Mouse (Mus musculus): ENCODE results near the gene Isy1.

DNA sequence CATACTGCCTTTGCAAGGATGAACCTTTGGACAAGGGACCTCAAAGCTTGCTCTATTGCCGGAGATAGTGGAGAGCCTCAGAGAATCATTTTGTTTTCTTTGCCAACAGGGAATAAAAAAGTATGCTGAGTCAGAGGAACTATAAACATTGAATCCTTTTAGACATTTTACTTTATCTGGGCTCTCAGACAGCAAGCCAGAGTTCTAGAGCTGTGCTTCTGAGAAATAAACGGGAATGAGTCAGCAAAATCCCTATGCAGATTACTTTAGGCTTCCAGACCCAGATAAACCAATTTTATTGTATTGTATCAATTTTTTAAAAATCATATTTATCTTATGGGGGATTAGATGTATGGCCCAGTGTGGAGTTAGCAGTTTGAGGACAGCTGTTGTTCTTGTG lies 28.7 kb upstream of the Isy1 start:
- no peak for TF ChIP-seq CTCF (IDR thresholded peaks at IDR 0.05)
- no peak for TF ChIP-seq EP300 (IDR thresholded peaks at IDR 0.05)
